Mouse (Mus musculus): ENCODE results near the gene Arl9.
A peak's percentile ranks its signal among the peaks of the same experiment; 100 is the strongest.
"Not testable (repeated sequence)": the region's sequence is repeated elsewhere in the genome, so short reads cannot be mapped to it uniquely, and the experiment has no call there.

Gene Arl9

GRCm38 (mm10) chr5:77004051-77004821 is at the start of gene Arl9:
Gene Arl9 (plus strand): TSS chr5:77004055.
- DNase-seq (ENCODE audit: low spot score in 2 of 2) = no peak

DNA sequence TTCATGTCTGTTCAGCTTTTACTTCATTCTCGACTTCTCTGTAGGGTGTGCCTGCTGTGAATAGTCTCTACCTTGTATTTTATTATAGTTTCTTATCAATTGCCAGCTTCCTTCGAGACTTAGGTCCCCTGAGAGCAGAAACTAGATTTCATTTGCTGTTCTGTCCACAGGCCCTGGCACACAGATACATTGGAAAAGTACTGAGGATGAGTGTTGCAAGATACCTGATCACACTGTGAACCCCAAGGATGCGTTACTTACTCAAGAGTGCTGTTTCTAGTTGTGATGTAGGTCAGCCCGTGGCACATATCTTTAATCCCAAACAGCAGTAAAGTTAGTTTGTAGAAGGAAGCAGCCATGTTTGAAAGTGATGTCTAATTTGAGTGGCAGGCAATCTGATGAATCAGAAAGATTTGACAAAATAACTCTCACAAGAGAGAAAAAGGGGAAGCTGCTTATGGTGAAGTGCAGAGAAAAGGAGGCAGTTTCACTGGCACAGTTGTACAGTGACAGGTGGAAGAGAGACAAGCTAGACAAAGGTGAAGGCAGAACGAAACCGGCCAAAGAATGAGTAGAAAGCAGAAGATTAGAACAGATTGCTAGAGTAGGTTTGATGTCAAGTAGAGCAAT is 49.5 kb upstream of the Arl9 start:
- no peak for DNase-seq (ENCODE audit: low spot score in 2 of 2)

GRCm38 (mm10) chr5:76955474-76955873 is 48.4 kb upstream of the Arl9 start:
- no peak for DNase-seq (ENCODE audit: low spot score in 2 of 2)

DNA sequence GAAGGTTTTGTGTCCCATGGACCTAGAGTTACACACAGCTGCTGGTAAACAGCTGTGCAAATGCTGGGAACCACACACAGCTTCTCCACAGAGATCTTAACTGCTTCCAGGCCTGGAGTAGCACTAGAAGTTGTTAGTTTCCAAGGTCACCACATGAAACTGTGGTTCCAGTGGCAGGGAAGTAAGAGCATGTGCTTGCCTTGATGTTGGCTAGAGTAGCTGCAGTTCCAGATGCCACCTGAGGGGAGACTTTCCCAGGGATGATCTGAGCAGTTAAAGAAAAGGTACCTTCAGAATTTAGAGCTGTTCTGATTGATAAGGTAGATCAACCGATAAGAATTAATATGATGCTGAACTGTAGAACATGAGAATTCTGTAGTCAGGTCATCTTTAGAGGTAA is 45.9 kb upstream of the Arl9 start:
- DNase-seq (ENCODE audit: low spot score in 2 of 2) = no peak

- DNase-seq (ENCODE audit: low spot score in 2 of 2) = no peak
Measured at GRCm38 (mm10) chr5:76959587-76959986, 44.3 kb upstream of the Arl9 start.

DNA sequence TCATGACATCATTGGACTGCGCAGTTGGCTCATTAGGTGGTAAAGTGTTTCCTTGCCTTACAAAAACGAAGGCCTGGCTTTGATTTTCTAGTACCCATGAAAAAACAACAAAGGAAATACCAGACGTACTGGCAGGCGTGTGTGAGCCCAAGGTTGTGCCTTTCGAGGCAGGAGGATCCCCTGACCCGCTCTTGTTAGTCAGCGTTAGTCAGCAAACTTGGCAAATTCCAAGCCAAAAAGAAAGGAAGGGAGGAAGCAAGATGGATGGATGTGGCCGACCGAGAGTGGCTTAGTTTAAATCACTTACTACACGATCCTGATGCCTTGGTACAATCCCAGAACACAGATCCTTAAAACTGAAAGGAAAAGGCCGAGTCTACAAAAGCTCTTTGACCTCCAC is 41.3 kb upstream of the Arl9 start:
- no peak for DNase-seq (ENCODE audit: low spot score in 2 of 2)

GRCm38 (mm10) chr5:76964651-76965050 is 39.2 kb upstream of the Arl9 start:
- no peak for DNase-seq (ENCODE audit: low spot score in 2 of 2)

DNA sequence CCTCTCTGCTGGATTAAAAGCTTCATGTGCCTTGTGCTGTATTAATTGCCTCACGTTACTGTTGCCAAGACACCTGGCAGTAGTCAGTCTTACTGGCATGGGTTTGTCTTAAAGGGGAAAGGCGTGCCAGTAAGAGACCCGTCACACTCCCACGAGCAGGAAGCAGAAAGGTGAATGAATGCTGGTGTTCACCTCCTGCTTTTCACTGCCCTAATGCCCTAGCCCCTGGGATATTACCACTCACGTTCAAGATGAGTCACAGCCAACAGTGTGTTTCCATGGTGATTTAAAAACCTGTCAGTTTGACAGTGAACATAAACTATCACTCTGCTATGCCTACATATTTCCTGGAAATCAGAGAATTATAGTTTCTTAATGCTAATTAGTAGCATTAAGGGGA is 34.6 kb upstream of the Arl9 start:
- DNase-seq (ENCODE audit: low spot score in 2 of 2) = no peak

- not testable (repeated sequence) for DNase-seq (ENCODE audit: low spot score in 2 of 2)
Measured at GRCm38 (mm10) chr5:76971115-76971514, 32.7 kb upstream of the Arl9 start.

DNA sequence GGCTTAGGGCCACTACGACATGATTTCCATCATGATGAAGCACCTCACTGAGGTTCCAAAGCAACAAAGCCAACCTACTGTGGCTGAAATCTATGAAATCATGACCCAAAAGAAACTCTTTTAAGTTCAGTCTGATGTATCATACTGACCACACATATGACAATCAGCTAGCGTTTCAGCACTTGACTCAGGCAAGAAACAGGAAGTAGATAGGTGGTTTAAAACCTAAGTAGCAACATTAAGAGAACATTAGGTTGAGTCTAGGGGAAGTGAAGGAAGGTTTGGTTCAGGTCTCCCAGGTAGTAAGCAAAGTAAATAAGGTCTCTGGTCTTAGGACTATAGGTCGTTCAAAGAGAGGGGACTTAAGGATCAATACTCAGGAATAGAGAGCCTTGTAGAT is 30.4 kb upstream of the Arl9 start:
- DNase-seq (ENCODE audit: low spot score in 2 of 2) = no peak

DNA sequence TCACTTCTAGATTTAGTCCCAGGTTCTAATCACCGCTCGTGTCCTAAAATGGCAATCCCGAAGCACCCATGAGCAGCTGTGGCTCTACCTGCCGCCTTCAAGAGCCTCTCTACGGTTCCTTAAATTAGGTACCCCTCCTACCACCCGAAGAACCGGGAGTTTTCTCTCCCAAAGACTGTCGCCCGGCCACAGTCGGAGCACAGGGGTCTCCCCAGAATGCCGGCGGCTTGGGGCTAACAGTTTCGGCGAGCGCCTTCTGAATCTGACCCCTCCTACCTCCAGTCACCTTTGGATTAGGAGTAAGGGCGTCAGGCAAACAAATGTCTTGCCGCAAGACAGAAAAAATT is 29.7 kb upstream of the Arl9 start:
- DNase-seq (ENCODE audit: low spot score in 2 of 2) = no peak

GRCm38 (mm10) chr5:76974554-76975285 is 29.1 kb upstream of the Arl9 start, which contains the start of gene Srp72:
Gene Srp72 (plus strand): TSS chr5:76974683.
- DNase-seq (ENCODE audit: low spot score in 2 of 2) = peak; percentile 78 to 92

DNA sequence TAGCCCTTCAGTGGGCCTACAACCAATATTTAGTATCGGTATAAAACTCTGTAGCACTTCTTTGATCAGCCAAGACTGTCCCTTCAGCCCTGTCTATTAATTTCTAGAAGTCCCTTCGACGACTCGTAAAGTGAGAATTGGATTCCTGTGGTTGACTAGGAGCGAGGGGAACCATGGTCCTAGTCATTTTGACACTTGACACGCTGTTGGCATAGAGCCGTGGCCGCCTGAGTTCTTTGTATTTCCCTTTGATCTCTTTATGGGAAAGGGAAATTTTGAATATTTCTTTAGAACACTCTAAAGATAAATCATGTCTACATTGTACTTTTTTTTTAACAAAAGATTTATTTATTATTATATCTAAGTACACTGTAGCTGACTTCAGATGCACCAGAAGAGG is 28.1 kb upstream of the Arl9 start:
- no peak for DNase-seq (ENCODE audit: low spot score in 2 of 2)

- no peak for DNase-seq (ENCODE audit: low spot score in 2 of 2)
Measured at GRCm38 (mm10) chr5:76984015-76984414, 19.8 kb upstream of the Arl9 start.

DNA sequence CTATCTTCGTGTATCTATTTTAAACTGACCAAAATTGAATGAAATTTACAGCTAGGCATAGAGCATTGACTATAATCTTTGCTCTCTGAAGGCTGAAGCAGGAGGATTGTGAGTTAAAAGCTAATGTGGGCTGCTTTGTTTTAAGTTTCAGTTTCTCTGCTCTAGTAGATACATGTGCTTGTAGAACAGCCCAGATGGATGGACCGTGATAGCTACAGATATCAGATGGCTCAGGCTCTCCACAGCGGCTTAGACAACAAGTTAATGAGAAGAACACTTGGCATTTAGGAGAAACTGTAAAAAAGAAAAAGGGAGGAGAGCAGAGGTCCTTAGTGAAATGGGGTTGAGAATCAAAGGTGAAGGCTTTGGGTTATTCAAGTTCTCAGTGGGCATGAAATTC is 13.1 kb upstream of the Arl9 start:
- DNase-seq (ENCODE audit: low spot score in 2 of 2) = no peak

- peak in 1 of 2 experiments; percentile 56 for DNase-seq (ENCODE audit: low spot score in 2 of 2)
Measured at GRCm38 (mm10) chr5:76993174-76993814, 10.6 kb upstream of the Arl9 start.

DNA sequence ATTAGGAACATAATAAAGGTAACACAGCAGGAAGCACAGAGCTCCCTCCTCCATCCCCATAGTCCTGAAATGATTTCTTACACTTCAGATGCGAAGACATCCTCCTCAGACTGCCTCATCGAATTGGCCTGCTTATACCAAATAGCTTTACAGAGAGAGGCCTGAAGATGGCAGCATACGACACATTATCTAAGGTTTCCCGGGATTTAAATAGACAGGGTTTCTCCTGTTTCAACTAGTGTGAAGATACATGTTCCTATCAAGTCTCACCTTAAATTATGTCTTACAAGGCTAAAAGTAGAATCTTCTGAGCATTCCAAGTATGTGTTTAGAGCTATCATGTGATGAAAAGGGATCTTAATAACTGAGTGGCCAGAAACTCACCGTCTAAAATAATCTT is 5.4 kb upstream of the Arl9 start:
- no peak for DNase-seq (ENCODE audit: low spot score in 2 of 2)

DNA sequence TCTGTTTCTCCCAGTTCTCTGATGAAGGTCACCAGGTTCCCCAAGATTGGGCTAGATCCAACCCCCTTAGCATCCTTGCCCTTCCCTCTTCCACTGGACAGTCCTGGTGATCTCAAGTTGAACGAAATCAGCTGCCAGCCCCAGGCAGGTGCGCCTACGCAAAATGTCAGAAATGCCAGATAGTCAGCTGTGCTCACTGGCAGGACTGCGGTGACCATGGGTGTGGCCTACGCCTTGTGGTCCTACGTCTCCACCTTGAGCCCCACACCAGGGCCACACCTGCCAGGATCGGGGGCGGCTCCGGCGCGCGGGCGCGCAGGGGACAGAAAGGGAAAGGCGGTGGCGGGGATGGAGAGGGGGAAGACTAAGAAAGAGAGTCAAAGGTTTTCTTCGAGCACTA is 2.7 kb upstream of the Arl9 start:
- DNase-seq (ENCODE audit: low spot score in 2 of 2) = no peak

- DNase-seq (ENCODE audit: low spot score in 2 of 2) = no peak
Measured at GRCm38 (mm10) chr5:77010352-77010751, 6.5 kb downstream of the Arl9 start.

- no peak for DNase-seq (ENCODE audit: low spot score in 2 of 2)
Measured at GRCm38 (mm10) chr5:77011082-77011481, 7.2 kb downstream of the Arl9 start.

GRCm38 (mm10) chr5:77013171-77013570 is 9.3 kb downstream of the Arl9 start:
- DNase-seq (ENCODE audit: low spot score in 2 of 2) = no peak

Measured in spleen, postnatal 4 days (tissue).